Mouse (Mus musculus): ENCODE measurements around the gene Kdm1a.

DNA sequence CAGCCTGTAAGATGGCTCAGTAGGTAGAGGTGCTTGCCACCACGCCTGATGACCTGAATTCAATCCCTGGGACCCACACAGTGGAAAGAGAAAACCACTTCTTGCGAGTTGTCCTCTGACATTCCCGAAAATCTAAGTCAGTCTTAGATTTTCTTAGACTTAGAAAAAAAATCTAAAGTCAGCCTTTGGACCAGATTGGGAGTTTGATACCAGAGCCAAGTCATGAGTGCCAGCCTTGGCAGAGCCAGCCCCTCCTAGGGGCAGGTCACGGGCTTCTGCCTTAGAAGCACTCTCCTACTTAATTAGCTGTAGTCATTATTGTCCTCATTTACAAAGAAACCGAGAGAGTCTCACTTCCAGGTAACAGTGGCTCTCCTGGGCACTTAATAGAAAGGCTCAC is 19.4 kb upstream of the Kdm1a start:
- no peak for TF ChIP-seq ZC3H11A (IDR thresholded peaks at IDR 0.05; ENCODE audit: borderline replicate concordance, low read depth, low read length)
- no peak for TF ChIP-seq ZNF384 (IDR thresholded peaks at IDR 0.05; ENCODE audit: low read depth, low read length)
- no peak for TF ChIP-seq HCFC1 (IDR thresholded peaks at IDR 0.05; ENCODE audit: borderline replicate concordance, insufficient read depth, low read length)
- TF ChIP-seq CHD2 (IDR thresholded peaks at IDR 0.05; ENCODE audit: low read depth, low read length), result no peak
- TF ChIP-seq MAFK (IDR thresholded peaks at IDR 0.05; ENCODE audit: insufficient read depth, low read depth, low read length), result no peak

Data from ES-E14 (cell line).